Mouse (Mus musculus): Measurements from ENCODE around the gene Gnl1.

The Gnl1 gene

DNA sequence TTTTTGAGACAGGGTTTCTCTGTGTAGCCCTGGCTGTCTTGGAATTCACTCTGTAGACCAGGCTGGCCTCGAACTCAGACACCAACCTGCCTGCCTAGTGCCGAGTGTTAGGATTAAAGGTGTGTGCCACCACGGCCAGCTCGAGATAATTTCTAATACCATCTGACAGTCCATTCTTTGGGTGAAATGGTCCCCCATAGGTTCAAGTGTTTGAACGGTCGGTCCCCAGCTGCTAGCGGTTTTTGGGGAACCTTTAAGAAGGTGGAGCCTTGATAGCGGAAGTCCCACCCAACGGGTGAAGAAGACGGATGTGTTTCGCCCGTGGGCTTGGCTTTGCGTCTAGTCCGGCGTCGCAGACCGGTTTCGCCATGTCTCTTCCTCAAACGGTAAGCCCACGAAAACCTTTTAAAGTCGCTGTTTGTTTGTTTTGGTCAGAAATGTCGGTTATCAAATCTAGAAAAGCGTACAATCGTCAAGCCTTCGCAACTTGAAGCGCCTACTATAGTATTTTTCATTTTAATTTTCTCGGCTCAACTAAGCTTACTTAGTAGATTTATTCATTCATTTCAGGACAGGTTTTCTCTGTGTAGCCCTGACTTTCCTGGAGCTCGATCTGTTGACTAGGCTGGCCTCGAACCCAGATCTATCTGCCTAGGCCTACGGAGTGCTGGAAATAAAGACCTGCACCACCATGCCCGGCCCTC, 14.7 kb downstream of the Gnl1 start:
- peak; percentile 95 for DNase-seq (ENCODE audit: low read depth)

DNA sequence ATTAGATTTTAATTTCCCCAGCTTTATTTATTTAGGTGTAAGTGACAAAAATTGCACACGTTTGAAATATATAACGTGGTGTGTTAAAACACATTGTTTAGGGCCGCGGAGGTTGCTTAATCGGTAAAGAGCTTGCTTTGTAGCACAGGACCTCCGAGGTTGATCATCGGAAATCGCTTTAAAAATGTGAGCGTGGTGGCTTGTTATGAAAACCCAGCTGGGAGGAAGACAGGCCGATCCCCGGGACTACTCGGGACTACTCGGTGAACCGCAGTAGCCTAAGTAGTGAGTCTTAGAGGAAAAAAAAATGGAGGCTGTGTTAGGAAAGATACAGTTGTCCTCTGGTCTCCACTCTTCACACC, 15.2 kb downstream of the Gnl1 start:
- DNase-seq (ENCODE audit: low read depth): peak; percentile 64

DNA sequence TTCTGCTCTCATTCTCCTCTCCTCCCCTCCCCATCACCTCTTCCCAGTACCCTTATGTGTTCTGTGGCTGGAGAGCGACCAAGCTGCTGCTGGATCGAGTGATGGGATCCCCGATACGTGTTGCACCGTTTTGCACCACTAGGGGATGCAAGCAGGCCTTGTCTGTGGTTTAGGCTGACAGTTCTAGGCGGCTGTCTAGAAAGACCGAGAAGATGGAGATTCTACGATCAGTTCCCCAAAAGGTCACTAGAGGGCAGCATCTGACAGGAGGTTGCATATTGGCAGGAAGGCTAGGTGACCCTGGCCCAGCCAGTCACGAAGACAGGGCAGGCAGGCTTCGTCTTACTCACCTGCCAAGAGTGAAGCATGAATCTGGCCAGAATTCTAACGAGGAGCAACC, 17.3 kb downstream of the Gnl1 start:
- DNase-seq (ENCODE audit: low read depth): peak; percentile 99

DNA sequence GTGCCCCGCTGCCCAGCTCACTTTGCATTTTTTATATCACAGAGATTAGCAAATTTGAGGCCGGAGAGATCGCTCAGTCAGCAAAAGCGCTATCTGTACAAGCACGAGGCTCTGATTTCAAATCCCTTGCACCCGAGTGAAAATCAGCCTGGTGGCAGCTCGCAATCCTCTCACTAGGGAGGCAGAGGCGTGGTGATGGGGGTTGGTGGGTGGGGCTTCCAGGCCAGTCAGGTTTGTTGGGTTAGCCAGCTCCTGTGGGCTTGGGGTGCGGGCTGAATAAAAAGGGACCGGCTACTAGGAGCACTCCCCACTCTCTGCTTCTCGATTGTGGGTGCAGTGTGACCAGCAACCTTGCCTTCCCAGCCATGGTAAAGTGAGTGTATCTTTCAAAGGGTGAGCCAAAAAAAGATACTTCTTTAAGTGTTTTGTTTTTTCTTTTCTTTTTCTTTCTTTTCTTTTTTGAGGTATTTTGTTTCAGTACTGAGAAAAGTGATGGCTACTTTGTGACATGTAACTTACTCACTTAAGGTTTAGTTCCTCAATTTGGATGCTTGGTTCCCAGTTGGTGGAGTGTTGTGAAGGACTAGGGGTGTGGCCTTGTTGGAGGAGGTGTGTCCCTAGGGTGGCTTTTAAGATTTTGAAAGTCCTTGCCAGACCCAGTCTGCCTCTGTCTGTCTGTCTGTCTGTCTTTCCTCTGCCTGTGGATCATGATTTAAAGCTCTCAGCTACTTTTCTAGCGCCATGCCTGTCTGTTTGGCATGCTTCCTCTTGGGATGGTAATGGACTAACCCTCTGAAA, 18.3 kb downstream of the Gnl1 start:
- peak; percentile 97 for DNase-seq (ENCODE audit: low read depth)

DNA sequence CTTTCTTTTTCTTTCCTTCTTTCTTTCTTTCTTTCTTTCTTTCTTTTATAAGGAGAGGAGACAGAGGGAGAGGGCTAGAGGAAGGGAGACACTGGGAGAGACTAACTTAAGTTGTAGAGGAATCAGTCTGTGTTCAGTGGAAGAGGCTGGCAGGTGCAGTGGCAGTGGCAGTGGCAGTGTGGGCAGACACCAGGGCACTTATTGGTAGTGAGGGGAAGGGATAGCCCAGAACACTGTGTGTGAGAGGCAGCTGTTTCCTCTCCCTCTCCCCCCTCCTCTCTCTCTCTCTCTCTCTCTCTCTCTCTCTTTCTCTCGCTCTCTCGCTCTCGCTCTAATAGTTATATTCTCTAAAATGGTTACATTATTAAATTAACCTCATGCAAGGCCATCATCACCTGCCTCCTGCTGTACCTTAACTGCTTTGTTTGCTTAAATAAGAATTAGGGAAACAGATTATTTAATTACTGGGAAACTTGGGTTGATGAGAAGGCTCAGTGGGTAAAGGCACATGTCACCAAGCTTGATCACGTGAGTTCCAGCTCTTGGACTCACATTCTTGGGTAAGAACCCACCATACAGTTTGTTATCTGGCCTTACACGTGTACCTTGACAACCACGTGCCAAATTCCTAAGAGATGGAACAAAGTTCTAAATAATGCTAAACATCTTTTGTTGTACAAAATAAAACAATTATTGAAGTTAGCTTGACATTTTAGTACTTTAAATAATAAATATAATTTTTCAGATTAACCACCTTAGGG, 19.1 kb downstream of the Gnl1 start:
- DNase-seq (ENCODE audit: low read depth): peak; percentile 91

DNA sequence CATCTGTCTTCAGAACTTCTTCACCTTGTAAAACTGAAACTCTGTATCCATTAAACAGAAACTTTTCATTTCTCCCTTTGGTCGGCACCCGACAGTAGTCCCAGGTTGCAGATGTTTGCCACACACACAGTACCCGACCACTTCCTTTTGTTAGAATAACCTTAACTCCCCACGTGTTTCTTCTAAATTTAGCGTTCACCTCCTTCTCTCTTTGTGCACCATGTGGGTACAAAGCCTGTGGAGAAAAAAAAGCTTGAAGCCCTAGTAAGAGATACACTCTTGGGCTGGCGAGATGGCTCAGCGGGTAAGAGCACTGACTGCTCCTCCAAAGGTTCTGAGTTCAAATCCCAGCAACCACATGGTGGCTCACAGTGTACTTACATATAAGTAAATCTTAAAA, 19.7 kb downstream of the Gnl1 start:
- DNase-seq (ENCODE audit: low read depth): peak; percentile 88

DNA sequence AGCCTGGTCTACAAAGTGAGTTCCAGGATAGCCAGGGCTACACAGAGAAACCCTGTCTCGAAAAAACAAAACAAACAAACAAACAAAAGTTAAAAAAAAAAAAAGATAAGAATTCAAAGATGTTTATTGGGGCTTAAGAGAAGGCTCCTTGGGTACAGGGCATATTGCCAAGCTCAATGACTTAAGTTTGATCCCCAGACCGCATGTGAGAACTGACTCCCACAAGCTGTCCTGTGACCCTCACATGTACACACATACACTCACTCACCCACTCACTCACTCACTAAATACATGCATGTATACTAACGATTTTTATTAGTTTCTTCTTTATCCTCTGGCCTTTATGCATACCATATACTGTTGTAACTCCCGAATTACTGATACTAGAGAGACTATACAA, 20.7 kb downstream of the Gnl1 start:
- DNase-seq (ENCODE audit: low read depth): peak; percentile 83

DNA sequence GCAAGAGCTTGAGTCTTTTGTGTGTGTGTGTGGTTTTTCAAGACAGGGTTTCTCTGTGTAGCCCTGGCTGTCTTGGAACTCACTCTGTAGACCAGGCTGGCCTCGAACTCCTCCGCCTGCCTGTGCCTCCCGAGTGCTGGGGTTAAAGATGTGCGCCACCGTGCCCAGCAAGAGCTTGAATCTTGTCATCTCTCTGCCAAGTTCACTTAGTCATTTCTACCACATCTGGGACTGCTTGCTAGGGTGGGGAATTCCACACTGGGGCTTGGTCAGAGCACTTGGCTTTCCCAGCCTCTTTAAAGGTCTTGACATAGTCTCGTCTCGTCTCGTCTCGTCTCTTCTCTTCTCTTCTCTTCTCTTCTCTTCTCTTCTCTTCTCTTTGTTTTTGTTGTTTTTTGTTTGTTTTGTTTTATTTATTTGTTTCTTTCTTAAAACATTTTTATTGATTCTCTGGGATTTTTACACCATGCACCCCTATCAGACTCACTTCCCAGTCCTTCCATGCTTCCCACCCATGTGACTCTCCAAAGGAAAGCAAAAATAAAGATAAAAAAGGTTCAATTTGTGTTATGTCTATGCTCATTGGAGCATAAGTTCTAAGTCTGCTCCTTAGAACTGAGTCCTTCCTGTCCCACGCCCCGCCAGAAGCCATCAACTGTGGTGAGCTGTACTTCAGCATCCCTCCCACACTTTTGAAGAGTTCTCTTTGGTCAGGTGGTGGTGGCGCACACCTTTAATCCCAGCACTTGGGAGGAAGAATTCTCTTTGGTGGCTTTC, 21.7 kb downstream of the Gnl1 start:
- peak; percentile 77 for DNase-seq (ENCODE audit: low read depth)

DNA sequence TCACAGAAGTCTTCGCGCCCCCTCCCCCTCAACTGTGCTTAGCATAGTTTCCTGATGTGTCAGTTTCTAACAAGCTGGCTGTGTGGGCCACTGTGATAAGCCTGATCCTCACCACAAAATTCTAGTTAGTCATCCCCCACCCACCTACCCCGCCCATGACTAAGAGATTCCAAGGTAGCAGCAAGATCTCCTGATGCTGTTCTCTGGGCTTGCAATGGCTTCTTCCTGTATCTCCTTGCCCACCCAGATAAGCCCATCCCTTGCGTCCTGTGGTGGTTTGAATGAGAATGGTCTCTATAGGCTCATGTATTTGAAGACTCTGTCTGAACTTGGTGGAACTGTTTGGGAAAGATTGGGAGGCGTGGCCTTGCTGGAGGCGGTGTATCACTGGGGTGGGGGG, 22.3 kb downstream of the Gnl1 start:
- DNase-seq (ENCODE audit: low read depth): peak; percentile 99

DNA sequence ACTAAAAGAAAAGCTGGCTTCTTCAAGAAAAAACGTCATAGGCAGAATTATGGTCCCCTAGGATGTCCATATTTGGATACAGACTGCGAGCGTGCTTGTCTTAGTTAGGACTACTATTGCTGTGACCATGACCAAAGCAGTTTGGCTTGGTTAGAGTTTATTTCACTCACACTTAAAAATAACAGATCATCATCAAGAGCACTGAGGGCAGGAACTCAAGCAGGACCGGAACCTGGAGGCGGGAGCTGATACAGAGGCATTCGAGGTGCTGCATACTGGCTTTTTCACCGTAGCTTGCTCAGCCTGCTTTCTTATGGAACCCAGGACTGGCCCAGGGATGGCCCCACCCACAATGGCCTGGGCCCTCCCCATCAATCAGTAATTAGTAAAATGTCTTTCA, 23.7 kb downstream of the Gnl1 start:
- DNase-seq (ENCODE audit: low read depth): no peak

DNA sequence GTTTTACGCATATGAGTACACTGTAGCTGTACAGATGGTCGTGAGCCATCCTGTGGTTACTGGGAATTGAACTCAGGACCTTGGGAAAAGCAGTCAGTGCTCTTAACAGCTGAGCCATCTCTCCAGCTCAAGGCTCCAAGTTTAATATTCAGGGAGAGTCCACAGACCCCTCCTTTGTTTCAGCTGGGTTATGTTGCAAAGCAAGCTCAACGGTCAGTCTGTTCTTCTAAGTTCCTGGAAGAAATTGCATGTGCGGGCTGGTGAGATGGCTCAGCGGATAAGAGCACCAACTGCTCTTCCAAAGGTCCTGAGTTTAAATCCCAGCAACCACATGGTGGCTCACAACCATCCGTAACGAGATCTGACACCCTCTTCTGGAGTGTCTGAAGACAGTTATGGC, 24.8 kb downstream of the Gnl1 start:
- DNase-seq (ENCODE audit: low read depth): peak; percentile 39

DNA sequence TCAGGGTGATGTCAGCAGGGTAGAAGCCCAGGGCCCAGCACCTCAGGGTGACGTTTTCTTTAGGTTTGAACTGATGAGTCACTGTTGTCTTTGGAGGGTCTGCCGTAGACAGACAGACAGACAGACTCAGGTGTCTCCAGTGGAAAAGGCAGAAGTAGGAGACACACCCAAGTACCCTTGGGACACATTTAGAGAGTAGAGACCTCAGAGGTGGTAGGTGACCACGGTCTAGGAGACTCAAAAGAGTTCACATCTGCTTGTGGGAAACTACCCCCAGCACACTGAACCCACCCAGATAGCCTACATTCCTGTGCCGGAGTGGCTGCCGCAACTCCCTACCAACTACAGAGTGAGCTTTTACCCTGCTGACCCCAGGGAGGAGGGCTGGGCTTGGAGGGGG, 35.3 kb downstream of the Gnl1 start:
- DNase-seq (ENCODE audit: low read depth): no peak

DNA sequence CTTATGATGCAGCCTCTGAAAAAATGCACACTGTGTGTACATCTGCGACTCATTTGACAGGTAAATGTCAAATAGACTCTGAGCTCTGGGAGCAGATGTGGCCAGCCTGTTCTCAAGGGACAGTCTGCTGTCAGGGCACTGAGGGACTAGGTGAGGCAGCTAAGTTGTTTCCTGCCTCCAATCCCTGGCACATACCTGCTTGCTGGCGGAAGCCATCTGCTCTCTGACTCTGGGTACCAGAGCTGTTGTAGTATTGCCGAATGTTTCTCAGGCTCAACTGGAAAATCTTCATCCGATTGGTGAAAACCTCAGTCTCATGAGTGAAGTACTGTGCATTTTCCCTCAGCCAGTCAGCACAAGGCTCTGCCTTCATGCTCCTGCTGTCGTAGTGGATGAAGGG, 37.4 kb downstream of the Gnl1 start:
- no peak for DNase-seq (ENCODE audit: low read depth)

DNA sequence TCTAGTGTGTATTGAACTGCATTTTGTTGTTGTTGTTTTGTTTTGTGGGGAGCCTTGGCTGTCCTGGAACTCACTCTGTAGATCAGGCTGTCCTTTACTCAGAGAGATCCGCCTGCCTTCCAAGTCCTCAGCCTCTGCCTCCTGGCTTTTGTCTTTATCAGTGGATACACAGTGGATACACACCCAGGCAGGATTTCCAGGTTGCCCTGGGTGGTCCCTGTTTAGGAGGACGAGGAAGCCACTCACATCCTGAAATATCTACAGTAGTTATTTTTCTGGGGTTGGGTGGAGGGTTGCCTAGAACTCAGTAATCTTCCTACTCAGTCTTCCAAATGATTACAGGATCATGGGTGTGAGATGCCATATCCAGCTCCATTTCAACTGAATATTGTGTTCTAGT, 39.3 kb downstream of the Gnl1 start:
- no peak for DNase-seq (ENCODE audit: low read depth)

DNA sequence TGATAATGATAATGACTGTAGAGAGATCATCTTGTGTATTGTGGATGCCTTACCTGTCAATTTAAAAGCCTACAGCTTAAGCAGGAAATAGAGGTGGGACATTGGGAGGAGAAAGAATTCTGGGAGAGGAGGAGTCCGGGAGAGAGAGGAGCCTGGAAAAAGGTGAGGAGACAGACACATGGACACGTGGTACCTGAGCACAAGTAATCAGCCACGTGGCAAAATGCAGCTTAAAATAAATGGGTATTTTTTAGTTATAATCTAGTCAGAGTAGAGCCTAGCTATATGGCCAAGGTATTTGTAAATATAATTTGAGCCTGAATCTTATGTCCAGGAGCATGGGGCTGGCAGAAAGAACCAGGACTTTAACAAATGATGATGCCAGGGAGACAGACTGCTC, 39.9 kb downstream of the Gnl1 start:
- DNase-seq (ENCODE audit: low read depth): no peak

DNA sequence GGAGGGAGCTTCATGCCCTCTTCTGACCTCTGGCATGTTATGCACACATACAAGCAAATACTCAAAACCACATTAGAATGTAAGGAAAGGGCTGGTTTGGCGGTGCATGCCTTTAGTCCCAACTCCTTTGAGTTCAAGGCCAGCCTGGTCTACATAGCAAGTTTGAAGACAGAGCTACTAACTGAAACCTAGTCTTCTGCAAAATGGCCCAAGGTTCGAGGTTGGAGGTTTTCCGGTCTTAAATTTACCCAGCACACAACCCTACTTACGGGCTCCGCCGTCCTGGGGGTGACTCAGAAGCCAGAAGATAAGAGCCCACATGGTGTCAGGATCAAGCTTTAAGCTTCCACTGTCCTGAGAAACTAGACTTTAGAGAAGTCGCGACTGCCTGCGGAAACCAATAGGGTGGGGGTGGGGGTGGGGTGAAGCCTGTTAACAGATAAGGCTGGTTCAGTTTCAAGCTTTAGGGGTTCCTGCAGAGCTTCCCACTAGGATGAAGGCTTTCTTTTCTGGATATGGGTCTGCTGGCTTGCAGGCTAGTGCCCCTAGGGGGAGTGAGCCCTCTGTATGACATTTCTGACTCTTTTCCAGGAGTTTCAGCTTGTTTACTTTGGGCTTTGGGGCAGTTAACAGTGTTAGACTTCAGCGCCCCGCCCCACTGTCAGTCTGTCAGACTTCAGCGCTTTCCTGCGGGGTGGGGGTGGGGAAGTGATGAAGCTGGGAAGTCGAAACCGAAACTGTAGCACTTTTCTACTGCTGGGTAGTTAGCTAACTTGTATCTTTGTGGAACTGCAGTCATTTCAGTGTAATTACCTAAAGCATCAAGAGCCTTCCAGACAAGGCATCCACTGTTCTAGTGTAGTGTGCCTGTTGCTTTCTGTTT, 40.8 kb downstream of the Gnl1 start, which contains the start of gene H2-T24:
H2-T24 (minus strand) TSS at position 370 of the 883 bp plus-strand sequence.
- DNase-seq (ENCODE audit: low read depth): peak; percentile 99

DNA sequence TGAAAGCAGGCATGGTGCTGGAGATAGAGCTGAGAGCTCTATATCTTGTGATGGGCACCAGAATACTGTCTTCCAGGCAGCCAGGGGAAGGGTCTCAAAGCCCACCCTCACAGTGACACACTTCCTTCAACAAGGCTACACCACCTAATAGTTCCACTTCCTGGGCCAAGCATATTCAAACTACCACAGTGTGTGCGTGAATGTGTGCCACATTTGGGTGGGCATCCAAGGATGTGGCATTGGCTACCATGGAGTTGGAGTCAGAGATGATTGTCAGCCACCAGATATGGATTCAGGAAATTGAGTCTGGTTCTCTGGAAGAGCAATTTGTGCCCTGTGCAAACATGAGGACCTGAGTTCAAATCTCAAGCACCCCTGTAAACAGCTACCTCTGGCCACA, 41.7 kb downstream of the Gnl1 start:
- no peak for DNase-seq (ENCODE audit: low read depth)

DNA sequence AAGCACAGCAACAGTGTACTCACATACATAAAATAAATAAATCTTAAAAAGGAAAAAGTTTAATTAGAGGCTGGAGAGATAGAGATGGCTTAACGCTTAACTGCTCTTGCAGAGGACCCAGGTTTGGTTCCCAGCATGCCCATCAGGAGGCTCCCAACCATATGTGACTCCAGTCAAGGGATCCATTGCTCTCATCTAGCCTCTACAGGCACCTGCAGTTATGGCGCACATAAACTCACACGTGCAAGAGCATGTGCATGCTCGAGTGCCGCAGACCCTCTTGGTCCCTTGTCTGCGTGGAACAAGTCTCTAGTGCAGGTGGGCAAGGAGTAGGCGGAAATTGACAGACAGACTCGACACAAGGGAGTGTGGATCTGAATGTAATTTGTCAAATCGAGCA, 42.4 kb downstream of the Gnl1 start:
- DNase-seq (ENCODE audit: low read depth): no peak

DNA sequence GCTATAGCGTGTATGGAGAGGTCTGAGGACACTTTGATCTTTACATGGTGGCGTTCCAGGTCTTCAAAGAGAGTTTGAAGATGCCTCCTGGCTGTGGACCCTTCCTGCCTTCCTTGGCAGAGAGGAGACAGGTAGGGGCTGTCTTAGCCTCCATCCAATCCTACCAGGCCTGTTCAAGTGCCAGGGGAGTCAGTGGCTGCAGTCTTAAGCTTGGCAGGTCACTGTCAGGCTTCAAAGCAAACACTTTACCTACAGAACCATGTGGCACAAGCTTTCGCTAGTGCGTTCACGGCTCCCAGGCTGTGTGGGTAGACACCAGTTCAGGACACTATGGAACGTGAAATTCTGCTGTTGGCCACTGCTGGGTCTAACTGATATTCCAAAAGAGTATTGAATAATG, 43.3 kb downstream of the Gnl1 start:
- DNase-seq (ENCODE audit: low read depth): no peak

DNA sequence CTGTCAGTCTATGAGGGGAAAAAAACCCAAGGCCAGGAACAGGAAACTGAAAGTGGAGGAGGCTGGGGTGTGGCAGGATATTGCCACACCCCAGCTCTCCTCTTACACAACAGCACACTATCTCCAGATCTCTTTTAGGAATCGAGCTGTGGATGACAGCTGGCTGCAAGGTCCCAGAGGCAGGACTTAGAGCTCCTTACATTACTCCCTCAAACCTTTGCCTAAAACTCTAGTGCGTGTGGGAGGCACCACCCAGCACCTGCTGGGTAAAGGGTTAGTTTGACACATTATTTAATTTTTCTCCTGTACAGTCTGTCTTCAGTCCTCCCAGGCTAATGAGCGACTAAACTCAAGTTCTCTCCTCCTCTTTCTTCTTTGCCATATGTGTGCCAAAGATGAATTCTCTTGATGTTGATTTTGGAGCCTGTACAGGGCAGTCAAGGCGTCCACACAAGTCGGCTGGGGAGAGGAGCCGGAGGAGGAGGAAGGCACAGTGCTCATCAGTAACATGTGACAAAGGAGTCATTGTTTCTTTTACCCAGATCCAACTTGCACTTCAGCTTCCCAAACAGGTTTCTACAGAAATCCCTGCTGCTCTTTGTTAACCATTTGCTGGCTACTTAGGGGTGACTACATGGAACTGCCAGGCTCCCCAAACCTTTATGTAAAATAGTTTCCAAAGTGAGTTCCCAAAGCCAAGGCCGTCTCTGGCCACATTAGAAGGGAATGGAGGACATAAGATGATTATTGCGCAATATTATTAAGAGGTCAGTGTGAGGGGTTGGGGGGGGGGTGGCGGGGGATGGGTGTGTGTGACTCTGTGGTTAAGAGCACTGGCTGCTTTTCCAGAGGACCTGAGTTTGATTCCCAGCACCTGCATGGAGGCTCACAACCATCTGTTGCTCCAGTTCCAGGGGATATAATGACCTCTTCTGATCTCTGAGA, 44.3 kb downstream of the Gnl1 start:
- peak; percentile 94 for DNase-seq (ENCODE audit: low read depth)

Data from 416B (cell line).